Mouse (Mus musculus) CH12.LX (cell line): ENCODE measurements around the gene Ywhab. TPM values are rescaled to one million over a fixed set of nuclear protein-coding genes. Genes with fewer than 3 reads are reported as not detected.

ENCODE experiments used
- DNase-seq: peaks from one replicate; pipeline ENCODE4 v3.0.0-alpha.2; 2013; ENCODE audit errors: extremely low read depth
- H3K27ac ChIP-seq: 2 replicates; pipeline ENCODE4 v1.5.1; 2012; ENCODE audit warnings: low read depth, mild to moderate bottlenecking, control low read depth, moderate library complexity; ENCODE audit not compliant: insufficient read depth
- H3K27me3 ChIP-seq: replicated peaks from 2 replicates; pipeline ENCODE3; 2012; ENCODE audit warnings: inconsistent platforms
- H3K36me3 ChIP-seq, 2 experiments: replicated peaks in 1 of 2; 2 replicates each; pipeline versions ENCODE3 to v1.6.1; 2012; ENCODE audit warnings: inconsistent platforms in 1 of 2, low read length in 1 of 2, mild to moderate bottlenecking in 1 of 2, mixed read lengths in 1 of 2, moderate library complexity in 1 of 2; ENCODE audit not compliant: control insufficient read depth in 1 of 2, insufficient read depth in 1 of 2
- H3K4me1 ChIP-seq, 2 experiments: 2 replicates each; pipeline ENCODE4 v1.6.1; 2012; ENCODE audit warnings: inconsistent platforms in 1 of 2, moderate library complexity in 1 of 2; ENCODE audit not compliant: insufficient read depth in 2 of 2, control insufficient read depth in 1 of 2
- H3K4me2 ChIP-seq: 2 replicates; pipeline ENCODE4 v1.6.1; 2012; ENCODE audit warnings: low read depth, mild to moderate bottlenecking, control low read depth; ENCODE audit not compliant: poor library complexity, insufficient read depth, severe bottlenecking
- H3K4me3 ChIP-seq, 3 experiments: fragments of 150-350 bp in 1 of 3; sonication (generic) in 1 of 3; replicated peaks in 1 of 3; 2 replicates each; pipeline versions ENCODE3 to v1.5.1; 2011 to 2012; ENCODE audit warnings: low read depth in 2 of 3, low read length in 2 of 3, mild to moderate bottlenecking in 2 of 3, moderate library complexity in 2 of 3, control low read depth in 1 of 3, improper control_type of control experiment in 1 of 3, inconsistent platforms in 1 of 3, mixed read lengths in 1 of 3; ENCODE audit not compliant: poor library complexity in 1 of 3
- H3K79me2 ChIP-seq: replicated peaks from 2 replicates; pipeline ENCODE4 v1.6.1; 2012; ENCODE audit warnings: mild to moderate bottlenecking, moderate library complexity; ENCODE audit not compliant: control insufficient read depth, poor library complexity, insufficient read depth, severe bottlenecking; ENCODE audit errors: extremely low read depth
- H3K9ac ChIP-seq: 2 replicates; pipeline ENCODE4 v1.6.1; 2012; ENCODE audit warnings: low read depth, mild to moderate bottlenecking, control low read depth, moderate library complexity; ENCODE audit not compliant: insufficient read depth
- H3K9me3 ChIP-seq: replicated peaks from 2 replicates; pipeline ENCODE3; 2012; ENCODE audit warnings: low read length, inconsistent platforms, mixed read lengths
- BHLHE40 ChIP-seq: IDR thresholded peaks from 2 replicates; pipeline ENCODE4 v1.6.1; 2011; ENCODE audit warnings: mild to moderate bottlenecking, low read depth, low read length, improper control_type of control experiment
- CHD2 ChIP-seq: IDR thresholded peaks from 2 replicates; pipeline ENCODE4 v1.6.1; 2011; ENCODE audit warnings: low read length, improper control_type of control experiment
- ETS1 ChIP-seq: conservative IDR thresholded peaks from 2 replicates; pipeline ENCODE4 v1.6.1; 2012; ENCODE audit warnings: low read depth, mild to moderate bottlenecking, inconsistent platforms, low read length, improper control_type of control experiment, moderate library complexity
- GABPA ChIP-seq: IDR thresholded peaks from 2 replicates; pipeline ENCODE4 v1.6.1; 2012; ENCODE audit warnings: low read depth, low read length, improper control_type of control experiment, inconsistent platforms; ENCODE audit not compliant: insufficient replicate concordance
- HCFC1 ChIP-seq: IDR thresholded peaks from 2 replicates; pipeline ENCODE4 v1.6.1; 2012; ENCODE audit warnings: low read depth, mild to moderate bottlenecking, inconsistent platforms, low read length, improper control_type of control experiment
- JUN ChIP-seq: IDR thresholded peaks from 2 replicates; pipeline ENCODE4 v1.6.1; 2011; ENCODE audit warnings: low read depth, mild to moderate bottlenecking, low read length, improper control_type of control experiment, moderate library complexity; ENCODE audit not compliant: insufficient read depth
- JUND ChIP-seq: conservative IDR thresholded peaks from 2 replicates; pipeline ENCODE4 v1.6.1; 2011; ENCODE audit warnings: low read depth, low read length, improper control_type of control experiment
- KAT2A ChIP-seq: IDR thresholded peaks from 2 replicates; pipeline ENCODE4 v1.6.1; 2012; ENCODE audit warnings: low read length, improper control_type of control experiment, inconsistent platforms; ENCODE audit not compliant: insufficient replicate concordance
- MAFK ChIP-seq: IDR thresholded peaks from 2 replicates; pipeline ENCODE4 v1.6.1; 2011; ENCODE audit warnings: low read length, improper control_type of control experiment; ENCODE audit not compliant: insufficient replicate concordance
- MAX ChIP-seq: IDR thresholded peaks from 2 replicates; pipeline ENCODE4 v1.6.1; 2011; ENCODE audit warnings: low read length, improper control_type of control experiment
- MAZ ChIP-seq: IDR thresholded peaks from 2 replicates; pipeline ENCODE4 v1.6.1; 2012; ENCODE audit warnings: low read depth, mild to moderate bottlenecking, inconsistent platforms, low read length, improper control_type of control experiment, moderate library complexity
- MEF2A ChIP-seq: IDR thresholded peaks from 2 replicates; pipeline ENCODE4 v1.6.1; 2014; ENCODE audit warnings: low read depth, mild to moderate bottlenecking, inconsistent platforms, low read length, improper control_type of control experiment, borderline replicate concordance
- MXI1 ChIP-seq: IDR thresholded peaks from 2 replicates; pipeline ENCODE4 v1.6.1; 2011; ENCODE audit warnings: mild to moderate bottlenecking, low read depth, low read length, improper control_type of control experiment
- MYC ChIP-seq: IDR thresholded peaks from 2 replicates; pipeline ENCODE4 v1.6.1; 2011; ENCODE audit warnings: low read depth, mild to moderate bottlenecking, improper control_type of control experiment, low read length
- NELFE ChIP-seq: IDR thresholded peaks from 2 replicates; pipeline ENCODE4 v1.6.1; 2011; ENCODE audit warnings: low read depth, low read length, improper control_type of control experiment
- PAX5 ChIP-seq: IDR thresholded peaks from 2 replicates; pipeline ENCODE4 v1.6.1; 2012; ENCODE audit warnings: low read length, inconsistent platforms, mixed read lengths
- POLR2A ChIP-seq: IDR thresholded peaks from 2 replicates; pipeline ENCODE4 v1.6.1; 2011; ENCODE audit warnings: low read depth, mild to moderate bottlenecking, improper control_type of control experiment, low read length
- POLR2AphosphoS2 ChIP-seq: IDR thresholded peaks from 2 replicates; pipeline ENCODE4 v1.6.1; 2011; ENCODE audit warnings: low read depth, low read length, improper control_type of control experiment
- RAD21 ChIP-seq: IDR thresholded peaks from 2 replicates; pipeline ENCODE4 v1.6.1; 2011; ENCODE audit warnings: low read depth, mild to moderate bottlenecking, low read length, improper control_type of control experiment, moderate library complexity
- SMC3 ChIP-seq: IDR thresholded peaks from 2 replicates; pipeline ENCODE4 v1.6.1; 2011; ENCODE audit warnings: low read depth, low read length, improper control_type of control experiment
- UBTF ChIP-seq: IDR thresholded peaks from 2 replicates; pipeline ENCODE4 v1.6.1; 2012; ENCODE audit warnings: low read depth, mild to moderate bottlenecking, inconsistent platforms, low read length, improper control_type of control experiment, moderate library complexity
- ZKSCAN1 ChIP-seq: IDR thresholded peaks from 2 replicates; pipeline ENCODE4 v1.6.1; 2012; ENCODE audit warnings: low read depth, inconsistent platforms, low read length, improper control_type of control experiment, borderline replicate concordance
- dilution Hi-C: fragments of 300-500 bp; cut with MboI; formaldehyde crosslinking; loops from 2 replicates; pipeline ENCODE4 v1.14.3; 2020; ENCODE audit warnings: low sequenced_read_pairs; ENCODE audit not compliant: extremely low pct_unique_long_range_greater_than_20kb, extremely low pct_ligation_motif_present
- in situ Hi-C: fragments of 300-500 bp; cut with MboI; formaldehyde crosslinking; loops from 3 replicates; pipeline ENCODE4 v1.14.3; 2019; ENCODE audit warnings: low sequenced_read_pairs, low pct_ligation_motif_present, low pct_unique_long_range_greater_than_20kb, mixed read lengths
- polyA plus RNA-seq: library from polyadenylated mRNA; unstranded; fragments of >175 nt; gene quantifications from 2 replicates; pipeline ENCODE4 v1.2.1, GENCODE M21; 2012; ENCODE audit warnings: low read depth; ENCODE audit not compliant: insufficient read length
- total RNA-seq, 2 experiments: library from RNA; depleted of rRNA; stranded (reverse); fragments of 300-350 nt in 1 of 2; fragments of >200 nt in 1 of 2; gene quantifications; 2 replicates each; pipeline ENCODE4 v1.2.3; 2012 to 2014

Gene Ywhab
- total and polyA plus RNA-seq, 3 experiments = 41.6 to 159 (median 59.8) TPM

DNA sequence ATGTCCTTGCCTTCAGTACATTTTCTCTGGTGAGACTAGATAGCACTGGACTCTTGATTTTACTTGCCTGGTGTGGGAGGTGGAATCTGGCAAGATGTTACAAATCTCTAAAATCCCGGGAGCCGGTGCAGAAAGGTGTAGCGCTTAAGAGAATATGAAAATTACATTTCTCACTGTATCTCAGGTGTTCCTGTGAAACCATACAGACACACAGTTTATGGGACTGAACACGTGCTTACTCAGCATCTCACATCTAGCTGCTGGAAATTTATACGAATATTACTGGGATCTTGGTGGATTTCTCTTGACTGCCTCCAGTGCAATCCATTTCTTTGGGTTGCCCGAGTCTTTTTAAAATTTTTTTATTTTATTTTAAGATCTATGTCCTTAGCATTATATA is 1.5 kb downstream of the Ywhab start:
- H3K9me3 ChIP-seq = no peaks in the 10 kb centered on the region
- peaks cover 10 to 39% of the 10 kb centered on the region in 2 experiments for H3K36me3 ChIP-seq
- DNase-seq = no peak
- H3K27me3 ChIP-seq = peaks cover 3% of the 10 kb centered on the region
- no peak overlapping the region for H3K27ac ChIP-seq
- peak; percentile 56; the same call in 1 of the 2 replicates for TF ChIP-seq MAFK
- TF ChIP-seq MYC = 0 out of 2 replicates have a peak, but pooled peaks have one; percentile 22
- TF ChIP-seq MAX = peak; percentile 68; the same call in 1 of the 2 replicates
- no peak for TF ChIP-seq POLR2AphosphoS2
- TF ChIP-seq PAX5 = no peak
- peaks cover 48% of the 10 kb centered on the region for H3K79me2 ChIP-seq
- peak overlapping the region; percentile 92 for H3K4me2 ChIP-seq
- peak overlapping the region; percentile 95 for H3K9ac ChIP-seq
- peaks cover 6 to 26% of the 10 kb centered on the region in 2 experiments for H3K4me1 ChIP-seq
- H3K4me3 ChIP-seq = peak overlapping the region; percentile 55 to 88 (median 88)
- dilution Hi-C loops = no loop called here
- in situ Hi-C loops = no loop called here

DNA sequence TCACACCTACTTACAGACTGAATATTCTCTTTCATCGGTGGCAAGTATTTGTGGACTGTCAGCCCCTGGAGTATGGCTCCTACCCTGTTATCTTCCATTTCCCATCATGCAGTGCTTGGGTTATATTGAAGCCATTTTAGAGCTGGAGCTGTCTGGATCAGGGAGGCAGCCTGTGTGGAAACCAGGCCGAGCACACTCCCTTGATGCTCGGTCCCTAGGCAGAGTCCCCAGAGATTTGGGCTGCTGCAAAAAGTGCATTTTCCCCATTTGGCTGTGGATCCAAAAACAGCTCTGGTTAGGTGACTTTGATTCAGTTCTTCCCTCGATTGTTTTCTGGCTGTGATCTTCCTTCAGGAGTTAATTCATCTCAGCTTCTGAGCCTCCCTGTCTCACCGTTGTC is 2.1 kb downstream of the Ywhab start:
- peak overlapping the region in 2 of 3 experiments; percentile 11 to 88 for H3K4me3 ChIP-seq
- peak overlapping the region; percentile 92 for H3K4me2 ChIP-seq
- peaks cover 11 to 45% of the 10 kb centered on the region in 2 experiments for H3K36me3 ChIP-seq
- peaks cover 6 to 26% of the 10 kb centered on the region in 2 experiments for H3K4me1 ChIP-seq
- dilution Hi-C loops = no loop called here
- in situ Hi-C loops = no loop called here
- H3K27ac ChIP-seq = no peak overlapping the region
- TF ChIP-seq POLR2A (no peak), KAT2A (no peak), MAFK (no peak), HCFC1 (no peak)
- H3K9ac ChIP-seq = peak overlapping the region; percentile 30; the same call in 1 of the 2 replicates
- no peaks in the 10 kb centered on the region for H3K9me3 ChIP-seq
- peaks cover 3% of the 10 kb centered on the region for H3K27me3 ChIP-seq
- DNase-seq = peak; percentile 14
- peaks cover 54% of the 10 kb centered on the region for H3K79me2 ChIP-seq

DNA sequence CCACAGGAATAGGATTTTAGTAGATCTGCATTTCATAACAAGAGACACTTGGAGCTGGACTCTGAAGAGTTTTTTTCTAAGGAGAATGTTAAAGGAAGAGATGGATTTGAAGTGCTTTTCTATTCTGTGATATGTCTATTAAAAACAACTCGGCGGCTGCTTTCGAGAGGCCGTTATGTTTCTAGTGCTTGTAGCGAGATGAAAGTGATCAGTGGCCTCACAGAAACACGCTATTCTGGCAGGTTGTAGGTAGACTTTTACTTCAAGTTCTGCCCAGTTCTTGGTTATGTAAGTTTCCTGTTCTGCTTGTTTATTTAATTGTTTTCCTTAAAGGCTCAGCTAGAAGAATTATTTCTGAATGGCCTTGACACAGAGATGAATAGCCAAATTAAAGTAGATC is 4.2 kb downstream of the Ywhab start:
- dilution Hi-C loops = no loop called here

More for the DNA sequence above, 4.2 kb downstream of the Ywhab start:
- Histone ChIP-seq H3K36me3 (peaks cover 11 to 65% of the 10 kb centered on the region in 2 experiments), H3K27me3 (no peaks in the 10 kb centered on the region), H3K27ac (no peak overlapping the region), H3K9ac (no peak overlapping the region), H3K79me2 (peaks cover 74% of the 10 kb centered on the region), H3K9me3 (no peaks in the 10 kb centered on the region), H3K4me1 (peaks cover 6 to 36% of the 10 kb centered on the region in 2 experiments), H3K4me2 (no peak overlapping the region), H3K4me3 (no peak overlapping the region)
- in situ Hi-C loops = no loop called here
- no peak for DNase-seq
- TF ChIP-seq JUND (no peak), MXI1 (no peak), MEF2A (no peak), NELFE (no peak), MYC (no peak), CHD2 (no peak), POLR2AphosphoS2 (no peak), SMC3 (no peak), JUN (no peak), MAX (no peak), PAX5 (no peak), RAD21 (no peak), BHLHE40 (no peak), MAFK (no peak), MAZ (no peak), ETS1 (no peak), GABPA (no peak), ZKSCAN1 (no peak), UBTF (no peak)
